Mouse (Mus musculus) MEL (cell line): ENCODE measurements around the gene Prdm11. TPM values are rescaled to one million over a fixed set of nuclear protein-coding genes. Genes with fewer than 3 reads are reported as not detected.

Experiments used
- DNase-seq: peaks from one replicate; pipeline ENCODE4 v3.0.0; 2011; ENCODE audit warnings: low read depth, low spot score
- H3K27ac ChIP-seq: 2 replicates; pipeline ENCODE4 v1.5.1; 2012; ENCODE audit warnings: low read depth, mild to moderate bottlenecking, control low read depth, low read length, moderate library complexity; ENCODE audit not compliant: control insufficient read depth
- H3K27me3 ChIP-seq, 2 experiments: fragments of 150-350 bp in 1 of 2; sonication (generic) in 1 of 2; 2 replicates each; pipeline ENCODE4 v1.6.1; 2012; ENCODE audit warnings: low read length in 2 of 2, mild to moderate bottlenecking in 2 of 2, improper control_type of control experiment in 1 of 2, moderate library complexity in 1 of 2; ENCODE audit not compliant: insufficient read depth in 2 of 2, control insufficient read depth in 1 of 2
- H3K36me3 ChIP-seq, 2 experiments: 2 replicates each; pipeline ENCODE4 v1.6.1; 2012 to 2014; ENCODE audit warnings: low read length in 2 of 2, improper control_type of control experiment in 1 of 2, inconsistent platforms in 1 of 2, mild to moderate bottlenecking in 1 of 2; ENCODE audit not compliant: insufficient read depth in 2 of 2, control insufficient read depth in 1 of 2
- H3K4me1 ChIP-seq, 2 experiments: fragments of 150-350 bp in 1 of 2; sonication (generic) in 1 of 2; 2 replicates each; pipeline ENCODE4 v1.6.1; 2012; ENCODE audit warnings: low read length in 2 of 2, improper control_type of control experiment in 1 of 2, mild to moderate bottlenecking in 1 of 2; ENCODE audit not compliant: insufficient read depth in 2 of 2, control insufficient read depth in 1 of 2
- H3K4me3 ChIP-seq, 2 experiments: fragments of 150-350 bp in 1 of 2; sonication (generic) in 1 of 2; 2 replicates each; pipeline ENCODE4 v1.5.1; 2012; ENCODE audit warnings: low read depth in 2 of 2, low read length in 2 of 2, mild to moderate bottlenecking in 2 of 2, moderate library complexity in 2 of 2, control low read depth in 1 of 2, improper control_type of control experiment in 1 of 2; ENCODE audit not compliant: control insufficient read depth in 1 of 2, insufficient read depth in 1 of 2
- H3K79me2 ChIP-seq: 2 replicates; pipeline ENCODE4 v1.6.1; 2012; ENCODE audit warnings: mild to moderate bottlenecking, low read length, moderate library complexity; ENCODE audit not compliant: control insufficient read depth, poor library complexity, insufficient read depth
- H3K9ac ChIP-seq: 2 replicates; pipeline ENCODE4 v1.6.1; 2012; ENCODE audit warnings: low read depth, mild to moderate bottlenecking, control low read depth, low read length, moderate library complexity; ENCODE audit not compliant: control insufficient read depth, poor library complexity, severe bottlenecking
- H3K9me3 ChIP-seq: fragments of 150-350 bp; sonication (generic); replicated peaks from 2 replicates; pipeline ENCODE4 v1.6.1; 2012; ENCODE audit warnings: mild to moderate bottlenecking, low read length, improper control_type of control experiment, moderate library complexity; ENCODE audit not compliant: insufficient read depth
- CHD1 ChIP-seq: IDR thresholded peaks from 2 replicates; pipeline ENCODE4 v1.6.1; 2012; ENCODE audit warnings: low read depth, mild to moderate bottlenecking, inconsistent platforms, low read length, improper control_type of control experiment
- CHD2 ChIP-seq: IDR thresholded peaks from 2 replicates; pipeline ENCODE4 v1.6.1; 2011; ENCODE audit warnings: low read length, improper control_type of control experiment
- GABPA ChIP-seq: IDR thresholded peaks from 2 replicates; pipeline ENCODE4 v1.6.1; 2012; ENCODE audit warnings: low read depth, mild to moderate bottlenecking, inconsistent platforms, low read length, improper control_type of control experiment, moderate library complexity
- POLR2AphosphoS2 ChIP-seq: IDR thresholded peaks from 2 replicates; pipeline ENCODE4 v1.6.1; 2011; ENCODE audit warnings: low read length, improper control_type of control experiment
- SIN3A ChIP-seq: IDR thresholded peaks from 2 replicates; pipeline ENCODE4 v1.6.1; 2012; ENCODE audit warnings: low read length, improper control_type of control experiment, inconsistent platforms
- UBTF ChIP-seq: IDR thresholded peaks from 2 replicates; pipeline ENCODE4 v1.6.1; 2012; ENCODE audit warnings: low read depth, mild to moderate bottlenecking, inconsistent platforms, low read length, improper control_type of control experiment, moderate library complexity, borderline replicate concordance; ENCODE audit not compliant: insufficient read depth
- USF2 ChIP-seq, 2 experiments: IDR thresholded peaks; 2 replicates each; pipeline ENCODE4 v1.6.1; 2011 to 2012; ENCODE audit warnings: improper control_type of control experiment in 2 of 2, low read length in 2 of 2, borderline replicate concordance in 1 of 2, inconsistent platforms in 1 of 2, low read depth in 1 of 2, mild to moderate bottlenecking in 1 of 2; ENCODE audit not compliant: insufficient read depth in 1 of 2
- ZKSCAN1 ChIP-seq: IDR thresholded peaks from 2 replicates; pipeline ENCODE4 v1.6.1; 2012; ENCODE audit warnings: low read depth, mild to moderate bottlenecking, inconsistent platforms, low read length, improper control_type of control experiment, moderate library complexity
- ZMIZ1 ChIP-seq: IDR thresholded peaks from 2 replicates; pipeline ENCODE4 v1.6.1; 2012; ENCODE audit warnings: low read depth, mild to moderate bottlenecking, inconsistent platforms, low read length, improper control_type of control experiment, moderate library complexity
- polyA plus RNA-seq, 2 experiments: library from polyadenylated mRNA; stranded (reverse) in 1 of 2; unstranded in 1 of 2; fragments of >175 nt in 1 of 2; fragments of >200 nt in 1 of 2; gene quantifications; 2 replicates each; pipeline versions ENCODE4 v1.2.1 to v1.2.4; 2012; ENCODE audit warnings: low replicate concordance in 2 of 2, low read depth in 1 of 2; ENCODE audit not compliant: insufficient read length in 2 of 2, insufficient read depth in 1 of 2, missing spikeins in 1 of 2
- total RNA-seq: library from RNA; depleted of rRNA; stranded (reverse); fragments of 300-350 nt; gene quantifications from 2 replicates; pipeline ENCODE4 v1.2.3, GENCODE M21; 2012

The Prdm11 gene
- total and polyA plus RNA-seq, 3 experiments: 5.5 to 9.2 TPM; not detected in 1

GRCm38 (mm10) chr2:93084481-93084880 is 38.5 kb upstream of the Prdm11 start (continued):
- TF ChIP-seq CHD2: no peak
- no peak for TF ChIP-seq CHD1

GRCm38 (mm10) chr2:93083317-93083716 is 37.4 kb upstream of the Prdm11 start:
- H3K27me3 ChIP-seq: peaks cover under 1 to 11% of the 10 kb centered on the region in 2 experiments
- TF ChIP-seq GABPA: no peak
- TF ChIP-seq SIN3A: no peak
- no peak for TF ChIP-seq UBTF
- no peak for TF ChIP-seq ZMIZ1
- TF ChIP-seq, all 39 proteins: peak for 0
- Histone ChIP-seq H3K36me3 (no peaks in the 10 kb centered on the region), H3K9ac (no peak overlapping the region), H3K27ac (no peak overlapping the region), H3K9me3 (no peaks in the 10 kb centered on the region), H3K4me3 (no peak overlapping the region), H3K79me2 (no peaks in the 10 kb centered on the region), H3K4me1 (no peaks in the 10 kb centered on the region)
- DNase-seq: no peak

- no peak for DNase-seq
- H3K79me2 ChIP-seq: no peaks in the 10 kb centered on the region
- no peak overlapping the region for H3K27ac ChIP-seq
- no peak overlapping the region for H3K4me3 ChIP-seq
- H3K9ac ChIP-seq: no peak overlapping the region
- H3K27me3 ChIP-seq: peaks cover 0 to 11% of the 10 kb centered on the region in 2 experiments; a peak in 3 of 4 replicates
- no peak for TF ChIP-seq POLR2AphosphoS2
- no peaks in the 10 kb centered on the region for H3K9me3 ChIP-seq
- no peaks in the 10 kb centered on the region for H3K4me1 ChIP-seq
- H3K36me3 ChIP-seq: no peaks in the 10 kb centered on the region
Measured at GRCm38 (mm10) chr2:93082846-93083245, 36.9 kb upstream of the Prdm11 start.

- Histone ChIP-seq H3K9me3 (no peaks in the 10 kb centered on the region), H3K27ac (no peak overlapping the region), H3K4me3 (no peak overlapping the region), H3K4me1 (no peaks in the 10 kb centered on the region), H3K9ac (no peak overlapping the region), H3K27me3 (peaks cover 0 to 12% of the 10 kb centered on the region in 2 experiments; a peak in 3 of 4 replicates), H3K79me2 (no peaks in the 10 kb centered on the region), H3K36me3 (no peaks in the 10 kb centered on the region)
- no peak for DNase-seq
- TF ChIP-seq USF2 (IDR thresholded peaks at IDR 0.05; ENCODE audit: borderline replicate concordance in 1 of 2, insufficient read depth in 1 of 2, low read depth in 1 of 2, low read length in 2 of 2): no peak
- TF ChIP-seq ZKSCAN1: no peak
Measured at GRCm38 (mm10) chr2:93080871-93081608, 35.1 kb upstream of the Prdm11 start.
